Mouse (Mus musculus) heart, embryonic 12.5 days (tissue): ENCODE measurements at regions not wholly inside any gene's neighbourhood (a gene's known extent, or its start where the extent isn't known, plus 50 kb on each side); places are given as distances from the start of the nearest gene placed in this dataset.

Experiments used
- ATAC-seq: fragments of 200-750 bp; cut with Nextera tagmentation; 2 replicates; pipeline ENCODE4 v1.8.0; 2017; ENCODE audit warnings: moderate TSS enrichment, moderate library complexity; ENCODE audit not compliant: insufficient number of reproducible peaks, low FRiP score
- H3K27ac ChIP-seq: fragments of 300-500 bp; sonication (generic); 2 replicates; pipeline ENCODE4 v1.5.1; 2016; ENCODE audit warnings: mild to moderate bottlenecking, moderate library complexity; ENCODE audit not compliant: poor library complexity, severe bottlenecking
- H3K27me3 ChIP-seq: fragments of 300-500 bp; sonication (generic); replicated peaks from 2 replicates; pipeline ENCODE4 v1.6.1; 2016; ENCODE audit warnings: mild to moderate bottlenecking, moderate library complexity
- H3K36me3 ChIP-seq: fragments of 300-500 bp; sonication (generic); 2 replicates; pipeline ENCODE4 v1.6.1; 2016; ENCODE audit warnings: mild to moderate bottlenecking, moderate library complexity
- H3K4me1 ChIP-seq: fragments of 300-500 bp; sonication (generic); replicated peaks from 2 replicates; pipeline ENCODE4 v1.6.1; 2016; ENCODE audit warnings: mild to moderate bottlenecking
- H3K4me2 ChIP-seq: fragments of 300-500 bp; sonication (generic); 2 replicates; pipeline ENCODE4 v1.6.1; 2016; ENCODE audit warnings: mild to moderate bottlenecking, moderate library complexity
- H3K4me3 ChIP-seq: fragments of 300-500 bp; sonication (generic); 2 replicates; pipeline ENCODE4 v1.5.1; 2016; ENCODE audit warnings: mild to moderate bottlenecking
- H3K9ac ChIP-seq: fragments of 300-500 bp; sonication (generic); 2 replicates; pipeline ENCODE4 v1.6.1; 2016; ENCODE audit warnings: mild to moderate bottlenecking, moderate library complexity
- H3K9me3 ChIP-seq: fragments of 300-500 bp; sonication (generic); replicated peaks from 2 replicates; pipeline ENCODE4 v1.6.1; 2016; ENCODE audit warnings: mild to moderate bottlenecking, moderate library complexity
- WGBS: fragments of 180-500 bp; shearing (Covaris S2); methylation state at CpG from one replicate; pipeline ENCODE4 v1.1.7; 2016; 5-methylcytosine and 5-hydroxymethylcytosine counted together

DNA sequence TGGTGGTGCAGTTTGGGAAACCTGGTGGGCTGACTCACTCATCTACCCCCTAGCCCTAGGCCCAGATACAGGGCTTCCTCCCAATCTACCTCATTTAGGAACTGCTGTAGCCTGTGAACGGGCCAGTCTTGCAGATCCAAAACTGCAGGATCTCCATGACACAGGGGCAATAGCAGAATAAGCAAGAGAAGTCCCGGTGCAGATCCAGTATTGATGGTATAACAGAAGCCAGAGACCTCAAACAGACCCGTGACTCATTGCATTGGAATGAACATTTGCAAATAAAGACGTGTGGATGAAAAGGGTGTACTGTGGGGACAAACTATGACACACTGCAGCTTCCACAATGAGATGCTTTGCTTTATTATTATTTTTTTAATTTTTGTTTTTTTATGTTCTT, 106.6 kb upstream of the Ptbp2 start:
- peak; percentile 18; the same call in 1 of the 2 replicates for ATAC-seq
- Histone ChIP-seq H3K4me1 (peaks cover 18% of the 10 kb centered on the region), H3K4me2 (no peak overlapping the region), H3K9me3 (no peaks in the 10 kb centered on the region; the same call in 1 of the 2 replicates), H3K36me3 (no peaks in the 10 kb centered on the region), H3K27ac (no peak overlapping the region), H3K9ac (no peak overlapping the region), H3K27me3 (no peaks in the 10 kb centered on the region), H3K4me3 (no peak overlapping the region)
- 37% methylated on average over 4 of the region's 4 CpGs for WGBS

DNA sequence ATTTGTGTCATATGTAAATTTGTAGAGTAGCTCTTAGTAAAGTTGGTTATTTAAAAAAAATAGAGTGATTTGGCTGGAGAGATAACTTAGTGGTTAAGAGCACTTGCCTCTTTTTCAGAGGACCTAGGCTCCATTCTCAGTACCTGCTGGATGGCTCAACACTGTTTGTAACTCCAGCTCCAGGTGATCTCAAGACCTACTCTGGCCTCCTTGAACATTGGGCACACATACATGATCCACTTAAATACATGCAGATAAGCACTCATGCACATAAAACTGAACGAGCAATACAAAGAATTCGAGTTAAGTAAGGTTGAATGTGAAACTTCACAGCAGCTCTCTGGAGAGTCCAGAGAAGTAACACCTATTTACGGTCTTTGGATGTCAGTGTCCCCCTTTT, 104.2 kb upstream of the Ptbp2 start:
- H3K4me2 ChIP-seq: no peak overlapping the region
- no peak overlapping the region for H3K4me3 ChIP-seq
- no peaks in the 10 kb centered on the region; the same call in 1 of the 2 replicates for H3K9me3 ChIP-seq
- H3K9ac ChIP-seq: no peak overlapping the region
- no peaks in the 10 kb centered on the region for H3K27me3 ChIP-seq
- ATAC-seq: no peak
- H3K27ac ChIP-seq: no peak overlapping the region
- WGBS: 81% methylated on average over 3 of the region's 3 CpGs
- peaks cover 11% of the 10 kb centered on the region for H3K4me1 ChIP-seq
- no peaks in the 10 kb centered on the region for H3K36me3 ChIP-seq

DNA sequence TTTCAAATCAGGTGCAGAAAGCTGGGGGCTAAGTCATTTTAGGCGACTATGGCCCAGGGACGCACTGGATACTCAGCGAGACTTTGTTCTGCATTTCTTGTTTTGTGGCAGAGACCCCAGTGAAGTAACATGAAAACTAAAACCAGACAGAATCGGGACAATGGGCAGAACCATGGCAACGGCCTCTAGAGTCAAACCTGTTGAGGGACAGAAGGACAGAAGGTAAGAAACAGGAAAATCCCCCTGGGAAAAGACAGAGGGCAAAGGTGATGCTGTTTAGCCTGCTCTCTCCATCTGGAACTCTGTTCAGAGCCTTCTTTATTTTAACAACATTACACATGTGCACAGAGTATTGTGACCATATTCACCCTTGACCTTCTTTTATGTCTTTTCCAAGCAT, 92.1 kb upstream of the Ptbp2 start:
- Histone ChIP-seq H3K36me3 (no peaks in the 10 kb centered on the region), H3K4me3 (no peak overlapping the region), H3K27ac (no peak overlapping the region), H3K4me2 (no peak overlapping the region), H3K4me1 (no peaks in the 10 kb centered on the region), H3K27me3 (no peaks in the 10 kb centered on the region), H3K9ac (no peak overlapping the region), H3K9me3 (0 out of 2 replicates have a peak, but pooled peaks cover 4% of the 10 kb centered on the region)
- WGBS: 84% methylated on average over 5 of the region's 5 CpGs
- ATAC-seq: no peak

DNA sequence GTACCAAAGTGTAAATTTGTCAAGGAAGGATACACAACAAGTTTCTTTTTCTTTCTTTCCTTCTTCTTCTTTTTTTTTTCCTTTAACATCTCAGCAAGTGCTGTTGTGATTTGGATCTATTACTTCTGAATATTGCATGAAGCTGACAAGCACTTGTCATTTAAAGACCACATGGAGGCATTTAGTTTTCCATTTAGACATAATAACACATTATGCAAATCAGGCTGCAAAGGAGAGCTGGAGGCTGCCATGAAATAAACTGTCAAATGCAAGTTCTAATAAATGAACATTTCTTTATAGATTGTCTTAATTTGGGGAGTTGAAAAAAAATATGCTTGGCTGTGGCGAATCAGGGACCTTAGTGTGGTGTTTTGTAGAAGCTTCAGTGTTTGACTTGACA, 90.8 kb upstream of the Ptbp2 start:
- Histone ChIP-seq H3K27me3 (no peaks in the 10 kb centered on the region), H3K4me2 (no peak overlapping the region), H3K4me3 (no peak overlapping the region), H3K4me1 (no peaks in the 10 kb centered on the region), H3K9ac (no peak overlapping the region), H3K36me3 (no peaks in the 10 kb centered on the region), H3K9me3 (0 out of 2 replicates have a peak, but pooled peaks cover 4% of the 10 kb centered on the region), H3K27ac (no peak overlapping the region)
- ATAC-seq: no peak
- 81% methylated on average over 1 of the region's 1 CpGs for WGBS

DNA sequence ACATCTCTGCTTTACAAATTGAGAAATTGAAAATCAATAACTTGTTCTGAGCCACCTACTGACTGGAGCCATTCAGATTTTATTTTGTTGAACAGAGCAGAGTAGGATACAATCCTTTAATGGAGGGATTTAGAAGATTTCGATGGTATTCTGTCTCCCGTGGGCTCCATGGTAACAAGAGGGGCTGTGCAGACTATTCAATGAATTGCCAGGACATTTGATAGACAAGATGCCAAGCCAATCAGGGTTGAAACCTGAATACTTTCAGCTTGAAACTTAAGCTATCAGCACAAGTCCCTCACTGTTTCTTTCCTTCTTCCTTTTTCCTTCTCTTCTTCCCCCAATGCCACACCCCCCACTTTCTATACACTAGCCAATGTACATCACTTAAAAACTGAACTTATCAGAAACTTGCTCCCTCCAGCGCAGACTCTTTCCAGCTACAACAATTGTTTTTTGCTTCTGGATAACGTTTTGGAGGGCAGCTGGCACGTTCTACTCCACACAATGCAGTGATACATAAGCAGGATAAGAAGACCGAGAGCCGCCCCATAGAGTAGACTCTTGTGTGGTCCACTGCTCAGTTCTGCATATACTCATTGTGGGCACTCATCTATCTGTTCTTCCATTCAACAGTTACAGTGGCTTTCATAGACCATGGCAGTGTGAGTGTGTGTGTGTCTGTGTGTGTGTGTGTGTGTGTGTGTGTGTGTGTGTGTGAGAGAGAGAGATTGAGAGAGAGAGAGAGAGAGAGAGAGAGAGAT, 78.1 kb upstream of the Ptbp2 start:
- Histone ChIP-seq H3K9ac (no peak overlapping the region), H3K4me1 (0 out of 2 replicates have a peak, but pooled peaks cover 9% of the 10 kb centered on the region), H3K36me3 (no peaks in the 10 kb centered on the region), H3K9me3 (no peaks in the 10 kb centered on the region), H3K27ac (no peak overlapping the region), H3K4me3 (no peak overlapping the region), H3K4me2 (no peak overlapping the region), H3K27me3 (no peaks in the 10 kb centered on the region)
- WGBS: 60% methylated on average over 7 of the region's 7 CpGs
- ATAC-seq: no peak
